8 mouse cellular contexts compared by ENCODE assay signal in genomic region chr4:87359483-87359882, GRCm38 (mm10).
DNase-seq lines count a peak whose midpoint lies in the region; ATAC-seq lines count a peak whose summit lies in the region.

No protein-coding gene starts in this region.

- no peak overlapping the region for H3K4me3 ChIP-seq in kidney, embryonic 16.5 days (ENCODE audit: low read length)
- no peak overlapping the region for H3K4me3 ChIP-seq in limb, embryonic 13.5 days

- no peaks in the 10 kb centered on the region for H3K9me3 ChIP-seq in kidney, embryonic 16.5 days (ENCODE audit: low read length)
- H3K9me3 ChIP-seq in limb, embryonic 13.5 days, result no peaks in the 10 kb centered on the region

- peak; percentile 8 to 30 for DNase-seq in heart, adult 18-20 months
- DNase-seq in heart, adult 8-10 months (ENCODE audit: low spot score), result no peak
- peak; percentile 14 to 24 for DNase-seq in adrenal gland, adult 18-20 months (ENCODE audit: low spot score in 2 of 2)
- peak; percentile 57 for DNase-seq in embryo, embryonic 11 days
- DNase-seq in right cerebral cortex, postnatal 25 days, result peak; percentile 31
- DNase-seq in gastrocnemius, postnatal 14 days, result no peak

- H3K4me1 ChIP-seq in kidney, embryonic 16.5 days (ENCODE audit: insufficient read depth, low read length), result no peaks in the 10 kb centered on the region
- no peaks in the 10 kb centered on the region for H3K4me1 ChIP-seq in limb, embryonic 13.5 days

- no peak overlapping the region for H3K27ac ChIP-seq in kidney, embryonic 16.5 days (ENCODE audit: low read length)
- no peak overlapping the region for H3K27ac ChIP-seq in limb, embryonic 13.5 days

- WGBS in kidney, embryonic 16.5 days, result 26% methylated on average over 9 of the region's 9 CpGs
- WGBS in limb, embryonic 13.5 days, result 30% methylated on average over 9 of the region's 9 CpGs

- peak; percentile 46; the same call in 1 of the 2 replicates for ATAC-seq in kidney, embryonic 16.5 days (ENCODE audit: low FRiP score, low TSS enrichment)
- no peak for ATAC-seq in limb, embryonic 13.5 days (ENCODE audit: low FRiP score, low read depth)

- peak overlapping the region; percentile 41 for H3K4me2 ChIP-seq in kidney, embryonic 16.5 days (replicated peaks; ENCODE audit: low read depth, low read length)
- H3K4me2 ChIP-seq in limb, embryonic 13.5 days (replicated peaks), result peak overlapping the region; percentile 40

- H3K27me3 ChIP-seq in kidney, embryonic 16.5 days (ENCODE audit: insufficient read depth, low read length), result no peaks in the 10 kb centered on the region
- no peaks in the 10 kb centered on the region for H3K27me3 ChIP-seq in limb, embryonic 13.5 days

- no peak overlapping the region for H3K9ac ChIP-seq in kidney, embryonic 16.5 days (replicated peaks; ENCODE audit: low read length)
- no peak overlapping the region for H3K9ac ChIP-seq in limb, embryonic 13.5 days

- intact Hi-C loops in gastrocnemius, postnatal 14 days (cut with DNase I; ENCODE audit: low total_unique reads), result no loop called here

- no peaks in the 10 kb centered on the region for H3K36me3 ChIP-seq in kidney, embryonic 16.5 days (ENCODE audit: insufficient read depth, low read length)
- no peaks in the 10 kb centered on the region for H3K36me3 ChIP-seq in limb, embryonic 13.5 days

Comparison
In these comparisons a context has a peak if more than half of its experiments do, and no peak if none do; other contexts are left out.
1. DNase-seq: peak in heart, adult 18-20 months (2 of 2), adrenal gland, adult 18-20 months (2 of 2), embryo, embryonic 11 days (single experiment) and right cerebral cortex, postnatal 25 days (single experiment); none in heart, adult 8-10 months (single experiment) and gastrocnemius, postnatal 14 days (single experiment).